Mouse (Mus musculus): ENCODE measurements at regions not wholly inside any gene's neighbourhood (a gene's known extent, or its start where the extent isn't known, plus 50 kb on each side); places are given as distances from the start of the nearest gene placed in this dataset.
"Not testable (repeated sequence)": the region's sequence is repeated elsewhere in the genome, so short reads cannot be mapped to it uniquely, and the experiment has no call there.

DNA sequence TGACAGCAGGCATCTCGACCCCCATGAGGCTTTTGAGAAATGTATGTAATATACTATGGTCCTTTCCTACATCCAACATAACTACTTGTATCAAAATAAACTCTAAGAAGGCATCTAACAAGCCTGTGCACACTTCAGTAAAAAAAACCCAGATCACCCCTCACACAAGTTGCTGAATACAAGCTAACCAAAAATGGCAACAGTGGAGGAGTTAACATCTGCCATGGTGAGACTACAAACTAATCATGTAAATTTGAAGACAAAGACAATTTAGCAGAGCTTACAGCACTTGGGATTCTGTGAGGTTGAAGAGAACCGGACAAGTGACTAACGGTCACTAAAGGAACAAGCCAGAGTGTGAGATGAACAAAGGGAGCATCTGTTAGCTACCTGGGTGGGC is 380.6 kb upstream of the Ngly1 start:
- no peak for DNase-seq (ENCODE audit: low read depth, low spot score)

DNA sequence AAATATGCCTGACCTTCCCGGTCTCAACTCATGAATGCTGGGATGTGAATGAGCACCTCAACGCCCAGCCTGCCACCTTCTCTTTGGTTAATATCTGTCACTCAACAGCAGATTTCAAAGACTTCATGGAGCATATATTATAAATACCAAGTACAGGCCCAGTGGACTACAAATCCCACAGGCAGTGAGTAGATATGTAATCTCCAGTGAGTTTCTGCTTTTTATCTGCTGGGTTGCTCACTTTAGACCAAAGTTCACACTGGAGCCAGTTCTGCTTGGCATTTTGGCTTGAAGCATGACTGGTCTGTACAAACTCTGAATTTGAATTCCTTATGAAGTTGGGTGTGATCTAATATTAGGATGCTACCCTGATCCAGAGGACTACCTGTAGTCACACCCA is 377.1 kb upstream of the Ngly1 start:
- DNase-seq (ENCODE audit: low read depth, low spot score), result no peak

DNA sequence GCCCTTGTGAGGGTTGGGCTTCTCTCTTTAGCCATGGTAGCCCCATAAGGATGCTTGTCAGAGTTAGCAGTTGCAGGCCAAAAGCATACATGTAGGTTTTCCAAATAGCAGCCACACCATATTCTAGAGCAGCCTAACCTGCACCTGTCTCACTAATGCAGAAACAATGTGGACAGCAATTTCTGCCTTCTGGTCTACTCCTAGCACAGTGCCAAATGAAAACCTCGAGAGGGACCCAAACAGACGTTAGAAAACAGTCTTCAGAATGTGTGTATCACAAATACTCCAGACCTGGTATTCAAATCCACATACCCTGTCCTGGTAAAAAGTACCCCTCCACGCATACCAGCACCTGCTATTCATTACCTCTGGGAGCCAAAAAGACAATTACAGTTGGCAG is 368.9 kb upstream of the Ngly1 start:
- no peak for DNase-seq (ENCODE audit: low read depth, low spot score)

DNA sequence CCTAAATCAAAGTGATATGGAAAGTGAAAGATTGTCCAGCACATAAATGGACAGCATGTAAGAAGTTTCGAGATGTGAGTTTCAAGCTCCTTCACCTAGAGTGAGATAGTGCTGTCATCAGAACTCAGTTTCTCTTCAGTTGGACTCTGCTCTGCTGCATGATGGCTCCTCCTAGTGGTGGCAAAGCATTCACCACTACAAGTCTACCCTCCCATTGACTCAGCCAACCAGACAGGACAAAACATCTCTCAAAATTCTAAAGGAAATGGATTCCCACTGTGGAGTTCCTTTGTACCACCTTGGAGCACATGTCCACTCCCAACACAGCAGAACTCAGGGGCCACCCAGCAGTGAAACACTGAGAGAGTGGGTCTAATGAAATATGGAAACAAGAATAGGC is 367.8 kb upstream of the Ngly1 start:
- no peak for DNase-seq (ENCODE audit: low read depth, low spot score)

DNA sequence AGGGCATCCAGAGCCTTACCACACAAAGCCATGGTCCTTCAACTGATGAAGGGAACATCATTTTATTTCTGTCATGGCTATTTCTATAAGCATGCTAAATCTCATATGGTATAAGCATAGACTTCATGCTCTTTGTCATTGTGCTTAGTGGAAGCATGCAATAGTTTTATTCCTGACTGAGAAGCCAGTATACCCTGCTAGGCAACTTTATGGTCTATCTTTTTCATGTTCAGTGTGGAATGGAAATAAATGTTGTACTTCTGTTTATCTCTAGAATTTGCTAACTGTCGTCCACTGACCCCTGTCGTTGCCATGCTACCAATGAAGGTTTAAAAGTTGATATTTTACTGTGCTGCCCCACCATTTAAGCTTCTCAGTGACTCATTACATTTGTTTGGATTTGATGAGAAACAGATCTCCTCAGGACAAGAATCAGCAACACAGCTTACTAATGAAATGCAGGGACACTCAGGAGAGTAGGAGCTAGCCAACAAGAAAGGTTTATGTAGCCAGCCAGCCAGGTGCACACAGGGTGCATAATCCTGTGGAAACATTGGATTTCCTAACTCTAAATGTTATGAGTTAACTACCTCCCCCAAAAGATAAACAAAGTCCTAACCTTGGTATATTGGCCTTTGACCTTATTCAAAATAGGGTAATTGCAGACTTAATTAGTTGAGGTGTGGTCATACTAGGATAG is 364.3 kb upstream of the Ngly1 start:
- no peak for DNase-seq (ENCODE audit: low read depth, low spot score)

DNA sequence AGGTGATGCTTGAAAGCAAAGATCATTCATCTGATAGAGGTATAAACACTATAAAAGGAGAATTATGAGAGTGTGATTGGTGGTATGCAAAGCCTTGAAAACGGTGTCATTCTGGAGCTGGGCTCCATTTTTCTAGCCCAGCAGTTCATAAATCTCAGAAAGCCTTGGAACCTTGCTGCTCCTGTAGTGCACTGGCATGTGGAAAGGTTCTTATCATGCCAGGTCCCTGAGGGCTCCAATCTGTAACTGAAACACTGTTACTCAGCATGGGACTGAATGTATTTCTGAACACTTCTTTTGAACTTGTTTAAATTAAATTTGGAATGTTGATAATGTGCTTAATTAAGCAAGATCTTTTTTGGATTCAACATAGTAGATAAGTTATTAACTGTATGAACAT is 352.0 kb upstream of the Ngly1 start:
- no peak for DNase-seq (ENCODE audit: low read depth, low spot score)

DNA sequence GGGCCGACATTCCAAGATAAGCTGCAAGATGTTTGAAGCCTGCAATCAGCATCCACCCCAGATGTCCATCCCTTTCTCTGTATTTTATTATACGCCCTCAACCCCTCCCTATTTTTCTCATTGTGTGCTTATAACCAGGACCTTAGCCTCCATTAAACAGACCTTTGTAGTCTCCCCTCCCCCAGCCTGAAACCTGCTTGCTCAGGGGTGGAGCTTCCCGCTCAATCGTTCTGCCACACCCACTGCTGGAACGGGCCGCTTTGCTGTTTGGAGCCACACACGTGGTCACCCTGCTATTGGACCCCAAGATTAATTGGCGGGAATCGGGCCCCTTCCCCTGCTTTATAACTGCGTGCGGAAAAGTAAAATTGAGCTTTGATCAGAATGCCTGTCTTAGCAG is 342.7 kb upstream of the Ngly1 start:
- not testable (repeated sequence) for DNase-seq (ENCODE audit: low read depth, low spot score)

DNA sequence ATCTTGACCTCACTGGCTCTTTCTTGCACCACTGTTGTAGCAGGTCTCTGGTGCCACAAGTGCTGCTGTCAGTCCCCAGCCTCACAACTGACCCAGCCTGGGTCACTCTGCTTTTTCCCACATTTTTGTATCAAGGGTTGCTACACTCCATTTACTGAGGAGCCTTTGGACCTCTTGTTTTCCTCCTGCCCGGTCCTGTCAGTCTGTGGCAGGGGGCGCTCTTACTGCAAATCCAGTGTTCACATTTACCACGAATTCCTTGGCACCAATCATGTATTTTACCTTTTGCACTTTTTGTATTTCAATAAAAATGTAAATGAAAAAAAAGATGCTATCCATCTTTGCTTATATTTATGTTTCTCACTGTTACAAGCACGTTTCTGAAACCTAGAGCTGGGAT is 335.9 kb upstream of the Ngly1 start:
- not testable (repeated sequence) for DNase-seq (ENCODE audit: low read depth, low spot score)

DNA sequence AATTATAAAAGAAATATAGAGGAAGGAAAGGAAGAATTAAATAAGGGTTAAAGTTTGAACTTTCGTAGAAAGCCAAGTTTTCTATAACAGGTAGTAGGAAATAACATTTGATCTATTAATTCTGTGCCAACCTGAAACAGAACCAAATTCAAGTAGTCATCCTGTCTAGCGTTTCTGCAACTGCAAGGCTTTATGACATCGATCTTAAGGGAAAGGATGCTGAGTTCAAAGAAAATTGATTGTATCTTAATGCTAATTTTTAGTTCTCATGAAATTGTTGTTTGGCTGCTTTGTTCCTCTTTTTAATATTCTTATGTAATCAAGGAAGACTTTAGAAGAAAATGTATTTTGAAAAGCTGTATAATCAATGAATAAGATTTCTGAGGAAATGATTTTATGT is 334.9 kb upstream of the Ngly1 start:
- no peak for DNase-seq (ENCODE audit: low read depth, low spot score)

DNA sequence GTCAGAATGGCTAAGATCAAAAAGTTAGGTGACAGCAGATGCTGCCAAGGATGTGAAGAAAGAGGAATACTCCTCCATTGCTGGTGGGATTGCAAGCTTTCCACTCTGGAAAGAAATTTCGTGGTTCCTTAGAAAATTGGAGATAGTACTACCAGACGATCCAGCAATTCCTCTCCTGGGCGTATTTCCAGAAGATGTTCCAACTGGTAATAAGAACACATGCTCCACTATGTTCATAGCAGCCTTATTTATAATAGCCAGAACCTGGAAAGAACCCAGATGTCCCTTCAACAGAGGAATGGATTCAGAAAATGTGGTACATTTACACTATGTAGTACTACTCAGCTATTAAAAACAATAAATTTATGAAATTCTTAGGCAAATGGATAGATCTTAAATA is 324.4 kb upstream of the Ngly1 start:
- not testable (repeated sequence) for DNase-seq (ENCODE audit: low read depth, low spot score)

DNA sequence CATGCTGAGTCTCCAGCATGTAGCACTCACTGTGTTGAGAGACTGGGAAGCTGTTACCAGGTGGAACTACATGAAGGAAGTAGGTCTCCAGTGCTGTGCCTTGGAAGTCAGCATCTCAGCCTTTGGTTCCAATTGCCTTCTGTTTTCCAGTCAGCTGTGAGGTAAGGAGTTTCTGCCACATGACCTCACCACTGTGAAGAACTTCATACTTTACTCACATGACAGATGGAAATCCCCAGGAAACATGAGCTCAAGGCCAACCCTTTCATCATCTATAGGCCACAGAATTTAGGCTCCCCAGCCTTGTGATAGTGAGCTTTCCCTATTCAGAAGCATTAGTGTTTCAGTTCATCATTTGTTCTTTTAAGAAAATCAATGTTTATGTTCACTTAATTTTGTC is 314.4 kb upstream of the Ngly1 start:
- no peak for DNase-seq (ENCODE audit: low read depth, low spot score)

DNA sequence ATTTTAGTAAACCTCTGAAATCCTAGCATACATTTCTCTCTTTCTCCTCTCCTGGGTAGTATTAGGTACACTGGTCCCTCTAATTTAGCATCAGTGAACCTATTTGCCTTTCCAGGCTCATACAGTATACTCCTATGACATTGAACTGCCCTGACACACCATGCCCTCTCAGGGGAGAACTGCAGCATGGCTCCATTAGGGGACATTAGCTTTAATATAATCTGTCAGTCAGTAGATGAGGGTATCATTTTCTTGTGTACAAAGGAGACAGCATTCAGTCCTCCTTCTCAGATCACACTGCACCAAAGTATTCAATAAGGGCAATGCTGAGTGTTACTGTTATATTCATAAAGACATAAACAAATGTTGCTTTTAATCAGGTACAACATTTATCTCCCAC is 278.8 kb upstream of the Ngly1 start:
- no peak for DNase-seq (ENCODE audit: low read depth, low spot score)

DNA sequence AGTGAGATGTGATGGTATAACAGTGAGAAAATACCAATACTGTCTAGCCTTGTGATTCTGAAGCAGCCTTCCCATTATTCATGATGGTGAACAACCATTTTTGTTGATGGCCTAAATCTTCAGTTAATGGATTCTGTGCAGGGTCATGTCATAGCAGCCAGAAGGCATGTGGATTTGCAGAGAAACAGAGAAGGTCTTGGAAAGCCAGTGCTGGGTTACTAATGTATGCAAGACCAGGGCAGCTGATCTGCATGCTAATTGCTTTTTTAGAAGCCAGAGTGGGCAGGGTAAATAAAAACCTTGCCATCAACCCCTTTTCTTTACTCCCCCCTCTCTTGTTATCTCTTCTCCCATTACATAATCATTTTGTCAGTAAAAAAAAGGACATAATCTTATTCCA is 278.3 kb upstream of the Ngly1 start:
- DNase-seq (ENCODE audit: low read depth, low spot score), result no peak

DNA sequence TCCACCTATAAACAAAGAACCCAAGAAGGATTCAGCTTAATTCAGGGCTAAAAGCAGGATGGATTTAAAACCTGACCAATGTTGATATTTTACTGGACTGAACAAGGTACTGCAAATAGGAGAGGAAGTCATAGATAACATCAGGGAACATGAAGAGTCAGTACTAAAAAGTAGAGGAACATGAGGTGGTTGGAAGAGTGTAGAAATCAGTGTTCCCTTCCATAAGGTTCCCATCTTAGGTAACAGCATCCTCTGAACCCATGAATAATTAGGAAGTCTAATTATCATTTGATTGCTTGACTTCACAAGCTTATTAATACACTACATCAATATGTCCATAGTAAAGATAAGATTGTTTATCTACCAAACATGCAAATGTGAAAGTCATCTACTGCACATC is 277.8 kb upstream of the Ngly1 start:
- no peak for DNase-seq (ENCODE audit: low read depth, low spot score)

DNA sequence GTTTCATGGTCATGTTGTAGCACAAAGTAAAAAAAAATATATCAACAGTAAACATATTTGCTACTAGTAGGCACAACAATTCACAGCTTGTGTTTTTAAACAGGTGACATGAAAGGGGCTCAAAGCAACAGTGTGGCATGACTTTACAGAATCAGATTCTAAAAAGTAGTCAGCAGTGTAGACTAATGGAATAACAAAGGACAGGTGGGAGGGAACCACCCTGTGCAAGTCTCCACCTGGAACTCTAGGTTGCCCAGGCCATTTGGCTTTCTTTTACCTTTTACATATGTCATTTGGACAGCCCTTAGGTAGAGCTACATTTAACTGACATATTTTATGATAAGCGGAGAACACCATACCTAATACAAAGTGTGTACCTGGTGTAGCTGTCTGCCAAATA is 271.7 kb upstream of the Ngly1 start:
- no peak for DNase-seq (ENCODE audit: low read depth, low spot score)

DNA sequence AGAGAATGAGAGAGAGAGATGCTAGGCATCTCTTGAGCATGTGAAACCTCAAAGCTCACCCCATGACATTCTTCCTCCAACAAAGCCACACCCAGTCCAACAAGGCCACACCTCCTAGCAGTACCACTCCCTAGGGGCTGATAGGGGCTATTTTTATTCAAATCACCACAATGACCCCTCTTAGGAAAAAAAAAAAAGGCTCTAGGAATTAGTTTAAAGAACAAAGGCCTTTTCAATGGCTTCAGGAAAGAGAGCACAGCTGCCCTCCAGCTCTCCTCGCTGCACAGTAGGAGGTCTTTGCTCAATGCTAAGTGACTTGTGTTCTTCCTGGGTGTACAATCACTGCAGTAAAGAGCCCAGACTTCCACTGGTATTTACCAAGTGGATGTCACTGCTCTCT is 270.8 kb upstream of the Ngly1 start:
- DNase-seq (ENCODE audit: low read depth, low spot score), result no peak

DNA sequence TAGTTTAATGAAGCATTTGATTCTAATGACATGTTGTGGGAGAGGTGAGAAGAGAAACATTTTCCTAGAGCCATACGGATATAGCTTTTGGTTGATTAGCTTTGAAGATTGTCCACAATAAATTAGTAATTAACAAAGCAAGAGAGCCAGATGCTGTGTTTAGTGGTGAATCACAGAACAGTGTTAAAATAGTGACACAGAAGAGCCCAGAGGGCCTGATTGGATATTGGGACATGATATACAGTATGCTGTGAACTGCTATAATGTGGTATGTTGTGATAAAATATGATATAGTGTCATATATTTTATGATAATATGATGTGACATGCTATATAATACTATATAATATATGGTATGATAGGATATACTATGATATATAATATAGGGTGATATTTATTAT is 243.7 kb upstream of the Ngly1 start:
- DNase-seq (ENCODE audit: low read depth, low spot score), result no peak

DNA sequence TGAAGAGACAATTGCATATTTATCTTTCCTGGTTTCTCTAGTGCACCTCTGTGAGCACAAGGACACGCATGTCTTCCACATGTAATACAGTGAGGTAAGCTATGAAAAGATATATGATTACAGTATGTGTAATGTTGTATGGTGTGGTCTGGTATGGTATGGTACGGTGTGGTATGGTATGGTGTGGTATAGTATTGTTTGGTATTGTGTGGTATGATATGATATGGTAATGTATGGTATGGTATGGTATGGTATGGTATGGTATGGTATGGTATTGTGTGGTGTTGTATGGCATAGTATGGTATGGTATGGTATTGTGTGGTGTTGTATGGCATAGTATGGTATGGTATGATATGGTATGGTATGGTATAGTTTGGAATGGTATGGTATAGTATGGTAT is 242.1 kb upstream of the Ngly1 start:
- DNase-seq (ENCODE audit: low read depth, low spot score), result no peak

DNA sequence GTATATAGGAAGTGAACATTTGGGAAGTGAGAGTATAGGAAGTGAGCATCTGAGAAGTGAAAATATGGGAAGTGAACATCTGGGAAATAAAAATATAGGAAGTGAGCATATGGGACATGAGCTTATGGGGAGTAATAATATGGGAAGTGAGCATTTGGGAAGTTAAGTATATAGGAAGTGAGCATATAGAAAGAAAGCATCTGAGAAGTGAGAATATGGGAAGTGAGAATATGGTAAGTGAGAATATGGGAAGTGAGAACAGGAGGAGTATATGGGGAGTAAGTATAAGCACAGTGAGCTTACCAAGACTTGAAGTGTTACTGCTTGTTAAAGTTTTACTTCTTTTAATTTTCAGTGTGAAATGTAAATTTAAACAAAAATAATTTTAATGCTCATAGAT is 239.3 kb upstream of the Ngly1 start:
- no peak for DNase-seq (ENCODE audit: low read depth, low spot score)

DNA sequence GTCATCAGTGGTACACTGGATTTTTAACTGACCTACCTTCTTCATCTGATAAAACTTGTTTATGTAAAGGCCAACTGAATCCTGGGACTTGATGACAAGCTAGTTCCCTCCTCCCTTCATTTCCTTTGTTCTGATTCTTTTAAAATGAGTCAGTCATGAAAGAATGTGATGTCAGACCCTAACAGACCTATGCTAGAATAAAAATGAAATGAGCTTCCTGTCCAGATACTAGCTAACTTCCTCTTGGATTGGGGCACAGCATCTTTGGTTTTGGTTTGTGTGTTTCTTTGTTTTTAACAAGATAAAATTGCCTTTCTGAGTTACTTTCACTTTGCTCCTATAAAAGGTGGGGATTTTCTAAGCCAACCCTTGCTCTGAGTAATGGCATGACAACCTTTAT is 225.2 kb upstream of the Ngly1 start:
- DNase-seq (ENCODE audit: low read depth, low spot score), result no peak

DNA sequence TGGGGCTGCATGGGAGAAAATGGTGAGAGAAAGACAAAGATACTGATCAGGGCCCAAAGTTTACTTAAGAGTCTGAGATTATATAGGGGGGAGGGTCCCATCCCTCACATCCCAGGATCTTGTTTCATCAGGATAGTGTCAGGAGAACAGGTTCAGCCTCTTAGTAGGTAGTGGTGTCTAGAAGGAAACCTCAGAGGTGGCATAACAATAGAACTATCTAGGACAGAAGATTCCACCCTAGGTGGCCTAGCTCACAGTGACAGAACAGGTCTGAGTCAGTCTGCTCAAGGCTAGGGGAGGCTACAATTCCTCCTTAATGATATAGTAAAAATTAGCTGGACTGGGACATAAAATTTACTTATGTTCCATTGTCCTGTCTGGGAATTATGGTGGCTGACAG is 211.3 kb upstream of the Ngly1 start:
- DNase-seq (ENCODE audit: low read depth, low spot score), result no peak

DNA sequence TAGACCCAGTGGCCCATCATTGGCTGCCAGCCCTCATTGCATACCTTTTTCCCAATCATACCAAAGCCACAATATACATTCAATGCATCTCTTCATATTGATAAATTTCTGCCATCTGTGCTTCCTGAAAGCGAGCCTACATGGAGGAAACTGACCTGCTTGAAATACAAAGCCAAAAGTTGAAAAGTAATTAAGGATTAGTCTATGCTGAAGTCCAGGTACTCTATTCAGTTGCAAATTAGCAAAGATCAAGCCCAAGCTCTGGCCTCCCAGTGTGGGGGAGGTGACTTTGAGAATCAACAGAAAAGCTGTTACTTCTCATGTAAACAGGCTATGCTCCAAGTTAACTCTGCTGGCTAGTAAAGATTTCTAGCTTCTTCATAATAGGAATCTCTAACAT is 210.7 kb upstream of the Ngly1 start:
- DNase-seq (ENCODE audit: low read depth, low spot score), result no peak

DNA sequence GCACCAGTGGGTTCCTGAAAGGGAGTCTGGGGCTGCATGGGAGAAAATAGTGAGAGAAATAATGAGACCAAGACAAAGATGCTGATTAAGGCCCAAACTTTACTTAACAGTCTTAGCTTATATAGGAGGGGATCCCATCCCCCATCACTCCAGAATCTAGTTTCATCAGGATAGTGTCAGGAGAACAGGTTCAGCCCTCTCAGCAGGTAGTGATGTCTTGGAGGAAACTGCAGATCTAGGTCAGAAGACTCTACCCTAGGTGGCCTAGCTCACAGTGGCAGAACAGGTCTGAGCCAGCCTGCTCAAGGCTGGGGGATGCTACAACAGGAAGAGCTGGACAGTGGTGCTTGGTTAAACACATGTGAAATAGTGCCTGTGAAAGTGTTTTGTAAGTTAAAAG is 204.6 kb upstream of the Ngly1 start:
- no peak for DNase-seq (ENCODE audit: low read depth, low spot score)

DNA sequence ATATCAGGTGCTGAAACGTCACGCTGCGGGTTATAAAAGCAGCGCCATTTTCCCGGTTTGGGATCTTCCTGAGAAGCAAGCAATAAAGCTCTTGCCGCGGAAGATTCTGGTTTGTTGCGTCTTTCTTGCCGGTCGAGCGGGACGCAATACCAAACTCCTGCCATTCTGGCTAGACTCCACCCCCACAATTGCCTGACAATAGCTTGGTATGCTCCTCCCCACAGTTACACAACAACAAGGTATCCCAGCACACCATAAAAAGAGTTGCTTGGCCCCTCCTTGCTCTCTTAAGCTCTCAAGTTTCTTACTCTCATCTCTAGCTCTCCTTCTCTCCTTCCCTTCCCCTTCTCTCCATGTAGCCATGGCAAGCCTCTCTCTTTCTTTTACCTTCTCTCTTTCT is 176.5 kb upstream of the Ngly1 start:
- not testable (repeated sequence) for DNase-seq (ENCODE audit: low read depth, low spot score)
